Mouse (Mus musculus): ENCODE results near the gene Mettl3. TPM values are rescaled to one million over a fixed set of nuclear protein-coding genes. Genes with fewer than 3 reads are reported as not detected.
"Not testable (repeated sequence)": the region's sequence is repeated elsewhere in the genome, so short reads cannot be mapped to it uniquely, and the experiment has no call there.

Gene Mettl3
- polyA plus RNA-seq, 1 experiment from 2014 or later, result 57.0 TPM

DNA sequence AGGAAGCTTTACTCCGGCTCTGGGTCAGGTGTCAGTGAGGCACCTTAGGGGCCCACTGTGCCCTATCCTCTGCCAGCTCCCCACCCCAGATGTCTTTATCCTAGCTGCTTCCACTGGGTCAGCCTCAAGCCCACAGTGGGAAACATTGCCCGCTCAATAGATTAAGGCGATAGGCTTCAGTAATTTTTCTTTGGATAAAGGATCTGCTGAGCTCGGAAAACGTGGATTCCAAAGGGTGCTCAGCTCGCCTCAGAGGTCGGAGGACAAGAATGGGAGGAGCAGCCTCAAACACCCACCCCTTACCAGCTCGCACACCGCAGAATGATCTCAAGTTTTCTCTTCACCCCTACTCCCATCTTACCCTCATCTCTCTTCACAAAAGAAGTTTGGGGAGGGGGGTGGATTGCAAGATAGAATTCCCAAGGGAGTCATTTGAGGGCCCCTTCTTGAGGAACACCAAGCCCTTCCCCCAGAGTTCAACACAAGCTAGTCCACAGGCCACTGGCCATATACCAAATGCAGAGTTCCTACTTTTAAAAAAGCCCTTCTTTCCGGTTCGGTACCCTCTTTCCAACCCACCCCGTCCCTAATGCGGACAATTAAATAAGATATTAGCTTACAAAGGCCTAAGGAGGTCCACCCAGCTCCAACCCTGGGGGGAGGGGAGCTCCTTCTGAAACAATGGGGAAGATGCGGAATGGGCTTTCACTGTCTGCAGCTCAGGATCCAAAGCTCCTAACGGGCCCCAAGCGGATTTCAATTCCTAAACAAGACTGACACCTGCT is 11.7 kb upstream of the Mettl3 start:
- H3K4me3 ChIP-seq (ENCODE audit: low read length), result peak overlapping the region; percentile 88
- H3K27me3 ChIP-seq (ENCODE audit: insufficient read depth, low read length), result no peaks in the 10 kb centered on the region
- ATAC-seq (ENCODE audit: low FRiP score, low TSS enrichment), result peak; percentile 86
- H3K27ac ChIP-seq (ENCODE audit: low read length), result peak overlapping the region; percentile 97
- H3K36me3 ChIP-seq (ENCODE audit: insufficient read depth, low read length), result peaks cover 33% of the 10 kb centered on the region
- no peaks in the 10 kb centered on the region for H3K9me3 ChIP-seq (ENCODE audit: low read length)
- H3K4me2 ChIP-seq (replicated peaks; ENCODE audit: low read depth, low read length), result peak overlapping the region; percentile 72
- H3K4me1 ChIP-seq (ENCODE audit: insufficient read depth, low read length), result peaks cover 37% of the 10 kb centered on the region
- 7% methylated on average over 16 of the region's 16 CpGs for WGBS
- H3K9ac ChIP-seq (replicated peaks; ENCODE audit: low read length), result peak overlapping the region; percentile 94

DNA sequence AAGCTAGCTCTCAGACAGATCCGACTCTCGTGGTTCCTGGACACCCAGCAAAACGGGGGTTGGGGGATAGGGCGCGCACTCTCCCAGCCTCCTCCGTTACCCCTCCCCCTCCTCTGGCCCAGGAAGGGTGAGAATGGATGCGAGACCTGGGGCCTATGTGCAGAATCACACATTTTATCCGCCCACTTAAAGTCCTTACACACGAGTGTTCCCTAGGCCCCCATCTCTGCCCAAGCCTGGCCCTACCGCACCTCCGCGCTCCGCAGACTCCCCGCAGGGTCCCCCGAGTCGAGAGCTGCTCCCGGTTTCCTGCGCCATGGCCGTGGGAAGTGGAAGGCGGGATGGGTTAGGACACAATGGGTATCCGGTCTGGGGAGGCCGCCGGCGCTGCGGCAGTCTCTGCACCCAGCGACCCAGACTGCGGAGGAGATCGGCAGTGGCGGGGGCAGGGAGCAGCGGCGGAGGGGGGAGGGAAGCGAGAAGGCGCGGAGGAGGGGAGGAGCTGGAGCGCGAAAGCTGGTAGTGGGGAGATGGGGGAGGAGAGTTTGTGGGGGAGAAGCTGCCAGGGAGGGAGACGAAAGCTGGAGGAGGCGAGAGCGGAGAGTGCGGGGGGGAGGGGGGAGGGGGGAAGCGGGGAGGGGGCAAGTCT is 11.0 kb upstream of the Mettl3 start:
- Histone ChIP-seq H3K4me1 (ENCODE audit: insufficient read depth, low read length) (peaks cover 39% of the 10 kb centered on the region), H3K27ac (ENCODE audit: low read length) (peak overlapping the region; percentile 97), H3K4me3 (ENCODE audit: low read length) (peak overlapping the region; percentile 88), H3K4me2 (replicated peaks; ENCODE audit: low read depth, low read length) (peak overlapping the region; percentile 72), H3K9me3 (ENCODE audit: low read length) (peaks cover under 1% of the 10 kb centered on the region; the same call in 1 of the 2 replicates), H3K36me3 (ENCODE audit: insufficient read depth, low read length) (peaks cover 40% of the 10 kb centered on the region), H3K27me3 (ENCODE audit: insufficient read depth, low read length) (no peaks in the 10 kb centered on the region), H3K9ac (replicated peaks; ENCODE audit: low read length) (peak overlapping the region; percentile 94)
- peak; percentile 87 for ATAC-seq (ENCODE audit: low FRiP score, low TSS enrichment)
- 0% methylated on average over 27 of the region's 41 CpGs for WGBS

DNA sequence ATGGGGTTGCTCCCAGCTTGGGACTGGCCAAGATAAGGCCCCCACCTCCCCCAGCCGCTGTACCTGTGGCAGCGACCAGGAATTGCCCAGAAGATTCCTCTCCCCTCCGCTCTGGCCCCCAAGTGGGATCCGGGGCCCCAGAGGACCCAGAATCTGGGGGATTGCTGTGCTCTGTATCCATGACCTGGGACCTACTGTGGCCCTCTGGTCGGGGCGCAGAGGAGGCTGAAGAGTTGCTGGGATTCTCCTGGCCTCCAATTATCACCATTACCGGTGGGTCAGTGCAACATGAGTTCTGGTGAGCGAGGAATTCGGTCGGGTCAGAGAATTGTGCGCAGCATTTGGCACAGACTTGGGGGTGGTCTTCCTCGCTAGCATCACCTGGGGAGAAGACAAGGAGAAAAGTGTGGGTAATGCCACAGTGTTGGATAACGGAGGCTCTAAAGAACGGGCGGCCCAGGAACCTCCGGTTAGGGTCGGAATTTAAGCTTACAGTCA is 10.4 kb upstream of the Mettl3 start:
- Histone ChIP-seq H3K9ac (replicated peaks; ENCODE audit: low read length) (peak overlapping the region; percentile 94), H3K4me1 (ENCODE audit: insufficient read depth, low read length) (peaks cover 39% of the 10 kb centered on the region), H3K27ac (ENCODE audit: low read length) (peak overlapping the region; percentile 97), H3K4me3 (ENCODE audit: low read length) (peak overlapping the region; percentile 88), H3K27me3 (ENCODE audit: insufficient read depth, low read length) (no peaks in the 10 kb centered on the region), H3K4me2 (replicated peaks; ENCODE audit: low read depth, low read length) (peak overlapping the region; percentile 72), H3K36me3 (ENCODE audit: insufficient read depth, low read length) (peaks cover 46% of the 10 kb centered on the region), H3K9me3 (ENCODE audit: low read length) (peaks cover 6% of the 10 kb centered on the region; the same call in 1 of the 2 replicates)
- no peak; the same call in 1 of the 2 replicates for ATAC-seq (ENCODE audit: low FRiP score, low TSS enrichment)
- 2% methylated on average over 17 of the region's 17 CpGs for WGBS

DNA sequence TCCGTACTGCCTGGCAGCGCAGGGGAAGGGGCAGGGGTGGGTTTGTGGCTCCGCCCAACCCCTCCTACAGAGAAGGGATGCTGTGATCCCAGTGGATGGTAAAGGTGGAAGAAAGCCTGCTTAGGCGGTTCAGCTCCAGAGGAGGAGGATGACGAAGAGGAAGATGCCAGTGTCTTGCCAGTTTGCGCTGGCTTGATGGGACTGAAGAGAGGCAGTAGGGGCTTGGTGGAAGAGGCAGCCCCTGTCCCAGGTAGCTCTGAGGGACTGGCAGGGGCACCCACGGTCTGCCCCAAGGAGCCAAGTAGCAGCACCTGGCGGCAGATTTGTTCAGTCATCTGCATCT is 9.9 kb upstream of the Mettl3 start:
- peaks cover 47% of the 10 kb centered on the region for H3K36me3 ChIP-seq (ENCODE audit: insufficient read depth, low read length)
- H3K4me1 ChIP-seq (ENCODE audit: insufficient read depth, low read length), result peaks cover 39% of the 10 kb centered on the region
- H3K4me2 ChIP-seq (replicated peaks; ENCODE audit: low read depth, low read length), result peak overlapping the region; percentile 72
- ATAC-seq (ENCODE audit: low FRiP score, low TSS enrichment), result no peak
- H3K9ac ChIP-seq (replicated peaks; ENCODE audit: low read length), result peak overlapping the region; percentile 94; the same call in 1 of the 2 replicates
- peak overlapping the region; percentile 97 for H3K27ac ChIP-seq (ENCODE audit: low read length)
- 46% methylated on average over 8 of the region's 8 CpGs for WGBS
- peak overlapping the region; percentile 88 for H3K4me3 ChIP-seq (ENCODE audit: low read length)
- H3K9me3 ChIP-seq (ENCODE audit: low read length), result peaks cover 6% of the 10 kb centered on the region; the same call in 1 of the 2 replicates
- no peaks in the 10 kb centered on the region for H3K27me3 ChIP-seq (ENCODE audit: insufficient read depth, low read length)

DNA sequence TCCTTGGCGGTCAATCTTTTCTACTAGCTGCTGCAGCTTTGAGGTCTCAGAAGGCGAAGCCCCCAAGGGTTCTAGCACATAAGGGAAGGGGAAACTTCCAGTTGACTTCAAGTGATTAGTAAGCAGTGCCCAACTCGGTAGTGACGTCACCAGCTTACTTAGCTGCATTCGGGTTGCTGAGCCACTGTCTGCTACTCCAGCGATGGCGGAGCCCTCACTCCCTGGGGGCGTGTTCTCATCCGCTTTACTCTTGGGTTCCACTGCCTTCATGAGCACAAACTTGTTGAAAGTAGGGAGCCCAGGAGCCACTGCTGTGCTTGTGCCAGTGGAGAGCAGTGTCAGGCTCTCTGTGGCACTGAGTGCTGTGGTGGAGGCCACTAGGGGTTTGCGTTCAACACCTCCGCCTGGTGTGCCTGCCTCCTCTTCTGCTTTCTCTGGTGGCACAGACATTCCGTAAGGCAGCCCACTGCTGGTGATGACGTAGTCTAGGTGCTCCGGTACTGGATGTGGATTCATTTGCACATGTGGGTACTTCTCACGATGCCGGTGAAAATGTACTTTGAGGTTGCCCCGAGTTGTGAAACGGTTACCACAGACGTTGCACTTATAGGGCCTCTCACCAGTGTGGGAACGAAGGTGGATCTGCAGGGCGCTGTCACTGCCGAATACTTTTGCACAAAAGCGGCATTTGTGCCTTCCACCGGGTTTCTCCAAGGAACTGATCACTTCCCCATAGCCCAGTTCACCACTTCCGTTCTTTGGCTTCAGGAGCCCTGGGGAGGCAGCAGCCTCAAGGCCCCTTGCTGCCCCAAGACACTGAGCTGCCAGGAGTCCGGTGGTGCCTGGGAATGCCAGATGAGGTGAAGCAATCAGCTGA is 9.2 kb upstream of the Mettl3 start:
- 86% methylated on average over 26 of the region's 26 CpGs for WGBS
- Histone ChIP-seq H3K36me3 (ENCODE audit: insufficient read depth, low read length) (peaks cover 47% of the 10 kb centered on the region), H3K4me1 (ENCODE audit: insufficient read depth, low read length) (peaks cover 39% of the 10 kb centered on the region), H3K9me3 (ENCODE audit: low read length) (peaks cover 6% of the 10 kb centered on the region; the same call in 1 of the 2 replicates), H3K4me3 (ENCODE audit: low read length) (peak overlapping the region; percentile 88), H3K27ac (ENCODE audit: low read length) (no peak overlapping the region), H3K27me3 (ENCODE audit: insufficient read depth, low read length) (no peaks in the 10 kb centered on the region), H3K4me2 (replicated peaks; ENCODE audit: low read depth, low read length) (peak overlapping the region; percentile 72), H3K9ac (replicated peaks; ENCODE audit: low read length) (0 out of 2 replicates have a peak overlapping the region, but pooled peaks have one; percentile 94)
- no peak for ATAC-seq (ENCODE audit: low FRiP score, low TSS enrichment)

DNA sequence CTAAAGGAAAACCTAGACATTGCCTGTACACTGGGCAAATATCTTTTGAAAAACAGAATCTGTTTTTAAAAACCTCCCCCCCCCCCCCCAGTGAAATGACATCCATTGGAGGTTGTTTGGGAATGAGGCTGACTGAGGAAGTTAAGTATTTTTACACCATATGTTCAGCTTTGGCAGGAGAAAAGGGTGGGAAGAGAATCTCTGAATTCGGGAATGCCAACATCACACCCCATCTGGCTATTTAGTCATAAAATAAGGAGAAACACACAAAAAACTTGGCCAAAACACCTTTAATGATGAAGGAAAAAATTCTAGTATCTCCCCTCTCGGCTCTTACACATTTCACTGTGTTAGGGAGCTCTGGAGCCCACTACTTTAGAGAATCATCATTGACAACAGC is 6.0 kb upstream of the Mettl3 start:
- Histone ChIP-seq H3K27me3 (ENCODE audit: insufficient read depth, low read length) (no peaks in the 10 kb centered on the region), H3K4me1 (ENCODE audit: insufficient read depth, low read length) (peaks cover 35% of the 10 kb centered on the region), H3K27ac (ENCODE audit: low read length) (no peak overlapping the region), H3K9ac (replicated peaks; ENCODE audit: low read length) (no peak overlapping the region), H3K4me3 (ENCODE audit: low read length) (no peak overlapping the region), H3K9me3 (ENCODE audit: low read length) (peaks cover 6% of the 10 kb centered on the region; the same call in 1 of the 2 replicates), H3K4me2 (replicated peaks; ENCODE audit: low read depth, low read length) (no peak overlapping the region), H3K36me3 (ENCODE audit: insufficient read depth, low read length) (peaks cover 47% of the 10 kb centered on the region)
- no peak for ATAC-seq (ENCODE audit: low FRiP score, low TSS enrichment)
- WGBS, result 95% methylated on average over 2 of the region's 2 CpGs

DNA sequence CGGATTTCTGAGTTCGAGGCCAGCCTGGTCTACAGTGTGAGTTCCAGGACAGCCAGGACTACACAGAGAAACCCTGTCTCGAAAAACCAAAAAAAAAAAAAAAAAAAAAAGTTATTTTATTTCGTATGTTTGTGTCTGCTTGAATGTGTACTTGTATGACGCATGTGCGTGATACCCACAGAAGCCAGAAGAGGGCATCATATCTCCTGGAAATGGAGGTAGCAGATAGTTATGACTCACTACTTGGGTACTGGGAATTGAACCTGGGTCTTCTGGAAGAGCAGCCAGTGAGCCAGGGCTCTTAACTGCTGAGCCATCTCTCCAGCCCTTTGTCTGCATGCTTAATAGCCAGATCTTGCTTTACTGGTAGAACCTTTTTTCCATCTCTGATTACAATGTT is 5.4 kb upstream of the Mettl3 start:
- H3K27ac ChIP-seq (ENCODE audit: low read length); H3K4me3 ChIP-seq (ENCODE audit: low read length); H3K9me3 ChIP-seq (ENCODE audit: low read length); H3K4me2 ChIP-seq (replicated peaks; ENCODE audit: low read depth, low read length); H3K9ac ChIP-seq (replicated peaks; ENCODE audit: low read length); ATAC-seq (ENCODE audit: low FRiP score, low TSS enrichment); H3K27me3 ChIP-seq (ENCODE audit: insufficient read depth, low read length): not testable (repeated sequence)
- 96% methylated on average over 5 of the region's 6 CpGs for WGBS
- Histone ChIP-seq H3K4me1 (ENCODE audit: insufficient read depth, low read length) (peaks cover 35% of the 10 kb centered on the region), H3K36me3 (ENCODE audit: insufficient read depth, low read length) (peaks cover 47% of the 10 kb centered on the region)

DNA sequence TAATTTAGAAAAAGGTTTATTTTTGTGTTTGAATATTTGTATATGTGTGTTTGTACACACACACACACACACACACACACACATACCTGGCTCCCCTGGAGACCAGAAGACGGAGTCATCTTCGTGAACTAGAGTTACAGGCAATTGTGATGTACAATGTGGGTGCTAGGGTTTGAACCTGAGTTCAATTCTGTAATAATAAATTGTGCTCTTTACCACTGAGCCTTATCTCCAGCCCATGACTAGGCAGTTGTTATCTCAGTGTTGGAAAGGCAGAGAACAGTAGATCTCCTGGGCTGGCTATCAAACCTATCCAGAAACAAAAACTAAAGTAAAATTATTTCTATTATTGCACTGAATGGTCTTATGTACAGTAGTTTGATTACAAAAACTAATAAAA is 1.2 kb upstream of the Mettl3 start:
- Histone ChIP-seq H3K9me3 (ENCODE audit: low read length) (peaks cover 6% of the 10 kb centered on the region; the same call in 1 of the 2 replicates), H3K27ac (ENCODE audit: low read length) (no peak overlapping the region), H3K4me1 (ENCODE audit: insufficient read depth, low read length) (peaks cover 8% of the 10 kb centered on the region; the same call in 1 of the 2 replicates), H3K4me3 (ENCODE audit: low read length) (no peak overlapping the region), H3K36me3 (ENCODE audit: insufficient read depth, low read length) (peaks cover 8% of the 10 kb centered on the region), H3K4me2 (replicated peaks; ENCODE audit: low read depth, low read length) (no peak overlapping the region), H3K9ac (replicated peaks; ENCODE audit: low read length) (no peak overlapping the region), H3K27me3 (ENCODE audit: insufficient read depth, low read length) (no peaks in the 10 kb centered on the region)
- no peak for ATAC-seq (ENCODE audit: low FRiP score, low TSS enrichment)
- 91% methylated on average over 2 of the region's 2 CpGs for WGBS

DNA sequence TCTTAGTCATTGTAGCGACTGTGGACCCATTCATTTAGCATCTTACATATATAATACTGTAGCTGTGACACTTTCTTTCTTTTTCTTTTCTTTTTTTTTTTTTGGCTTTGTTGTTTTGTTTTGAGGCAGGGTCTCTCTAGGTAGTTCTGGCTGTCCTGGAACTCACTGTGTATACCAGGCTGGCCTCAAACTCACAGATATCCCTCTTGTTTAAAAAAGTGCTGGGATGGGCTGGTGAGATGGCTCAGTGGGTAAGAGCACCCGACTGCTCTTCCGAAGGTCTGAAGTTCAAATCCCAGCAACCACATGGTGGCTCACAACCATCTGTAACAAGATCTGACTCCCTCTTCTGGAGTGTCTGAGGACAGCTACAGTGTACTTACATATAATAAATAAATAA is 1.4 kb downstream of the Mettl3 start:
- H3K4me3 ChIP-seq (ENCODE audit: low read length), result not testable (repeated sequence)

More for the DNA sequence above, 1.4 kb downstream of the Mettl3 start:
- H3K27me3 ChIP-seq (ENCODE audit: insufficient read depth, low read length); H3K9me3 ChIP-seq (ENCODE audit: low read length); H3K9ac ChIP-seq (replicated peaks; ENCODE audit: low read length); H3K27ac ChIP-seq (ENCODE audit: low read length); ATAC-seq (ENCODE audit: low FRiP score, low TSS enrichment); H3K4me1 ChIP-seq (ENCODE audit: insufficient read depth, low read length): not testable (repeated sequence)
- WGBS, result 94% methylated on average over 3 of the region's 3 CpGs
- H3K36me3 ChIP-seq (ENCODE audit: insufficient read depth, low read length), result peaks cover 18% of the 10 kb centered on the region
- H3K4me2 ChIP-seq (replicated peaks; ENCODE audit: low read depth, low read length), result peak overlapping the region; percentile 59; the same call in 1 of the 2 replicates

Data from kidney, embryonic 16.5 days (tissue).